Mouse (Mus musculus) hindbrain, embryonic 15.5 days (tissue): ENCODE measurements around the gene Gm26938. TPM values are rescaled to one million over a fixed set of nuclear protein-coding genes. Genes with fewer than 3 reads are reported as not detected.

Experiments used
- ATAC-seq: fragments of 200-750 bp; cut with Nextera tagmentation; 2 replicates; pipeline ENCODE4 v1.8.0; 2017; ENCODE audit warnings: low read depth, moderate number of reproducible peaks, moderate TSS enrichment; ENCODE audit not compliant: low FRiP score
- H3K27ac ChIP-seq: fragments of 300-500 bp; sonication (generic); replicated peaks from 2 replicates; pipeline ENCODE4 v1.5.1; 2015; ENCODE audit warnings: mild to moderate bottlenecking, inconsistent platforms
- H3K27me3 ChIP-seq: fragments of 300-500 bp; sonication (generic); 2 replicates; pipeline ENCODE4 v1.6.1; 2015; ENCODE audit warnings: control low read depth, inconsistent platforms
- H3K36me3 ChIP-seq: fragments of 300-500 bp; sonication (generic); 2 replicates; pipeline ENCODE4 v1.6.1; 2015; ENCODE audit warnings: control low read depth, inconsistent platforms
- H3K4me1 ChIP-seq: fragments of 300-500 bp; sonication (generic); replicated peaks from 2 replicates; pipeline ENCODE4 v1.6.1; 2015; ENCODE audit warnings: control low read depth, inconsistent platforms
- H3K4me2 ChIP-seq: fragments of 300-500 bp; sonication (generic); 2 replicates; pipeline ENCODE4 v1.6.1; 2015; ENCODE audit warnings: moderate library complexity, mild to moderate bottlenecking, inconsistent platforms
- H3K4me3 ChIP-seq: fragments of 300-500 bp; sonication (generic); 2 replicates; pipeline ENCODE4 v1.5.1; 2015; ENCODE audit warnings: mild to moderate bottlenecking, inconsistent platforms
- H3K9ac ChIP-seq: fragments of 300-500 bp; sonication (generic); 2 replicates; pipeline ENCODE4 v1.6.1; 2015; ENCODE audit warnings: inconsistent platforms
- H3K9me3 ChIP-seq: fragments of 300-500 bp; sonication (generic); 2 replicates; pipeline ENCODE4 v1.6.1; 2016; ENCODE audit warnings: control low read depth, inconsistent platforms
- WGBS: fragments of 180-500 bp; shearing (Covaris S2); methylation state at CpG from one replicate; pipeline ENCODE4 v1.1.7; 2015; 5-methylcytosine and 5-hydroxymethylcytosine counted together
- polyA plus RNA-seq: library from polyadenylated mRNA; unstranded; fragments of >200 nt; fragmentation: Nextera tagmentation; extraction: Ambion mirVana; gene quantifications from 2 replicates; pipeline ENCODE4 v1.2.1, GENCODE M21; 2015

Gene Gm26938
- polyA plus RNA-seq, 1 experiment from 2014 or later = not detected

- Histone ChIP-seq H3K36me3 (no peaks in the 10 kb centered on the region), H3K4me1 (peaks cover 37% of the 10 kb centered on the region), H3K4me2 (peak overlapping the region; percentile 95), H3K4me3 (peak overlapping the region; percentile 74), H3K27ac (no peak overlapping the region), H3K9me3 (no peaks in the 10 kb centered on the region), H3K27me3 (0 out of 2 replicates have a peak, but pooled peaks cover 5% of the 10 kb centered on the region), H3K9ac (peak overlapping the region; percentile 47)
- 22% methylated on average over 11 of the region's 11 CpGs for WGBS
- ATAC-seq = no peak
These were observed 33.9 kb downstream of the Gm26938 start for GRCm38 (mm10) chr5:139792159-139792775.

GRCm38 (mm10) chr5:139791227-139792158, 34.7 kb downstream of the Gm26938 start, which contains the start of gene Mafk:
Gene Mafk, plus strand, starts transcription at chr5:139791513.
- H3K36me3 ChIP-seq = no peaks in the 10 kb centered on the region
- peak within 1 kb of the TSS; percentile 95 for H3K4me2 ChIP-seq
- peak; percentile 85 for ATAC-seq
- H3K4me3 ChIP-seq = peak within 1 kb of the TSS; percentile 74
- H3K27ac ChIP-seq = peak within 1 kb of the TSS; percentile 56
- H3K9me3 ChIP-seq = no peaks in the 10 kb centered on the region
- H3K4me1 ChIP-seq = peaks cover 29% of the 10 kb centered on the region
- peak within 1 kb of the TSS; percentile 47 for H3K9ac ChIP-seq
- under 1% methylated on average over 86 of the region's 92 CpGs for WGBS
- H3K27me3 ChIP-seq = 0 out of 2 replicates have a peak, but pooled peaks cover 5% of the 10 kb centered on the region

GRCm38 (mm10) chr5:139789466-139789865, 36.7 kb downstream of the Gm26938 start:
- Histone ChIP-seq H3K27ac (no peak overlapping the region), H3K27me3 (0 out of 2 replicates have a peak, but pooled peaks cover 5% of the 10 kb centered on the region), H3K4me2 (no peak overlapping the region), H3K9me3 (no peaks in the 10 kb centered on the region), H3K4me3 (no peak overlapping the region), H3K9ac (no peak overlapping the region), H3K36me3 (no peaks in the 10 kb centered on the region), H3K4me1 (peaks cover 21% of the 10 kb centered on the region)
- 60% methylated on average over 4 of the region's 4 CpGs for WGBS
- ATAC-seq = no peak

- no peaks in the 10 kb centered on the region for H3K27me3 ChIP-seq
- 85% methylated on average over 8 of the region's 8 CpGs for WGBS
- ATAC-seq = no peak
These were observed 44.8 kb downstream of the Gm26938 start for GRCm38 (mm10) chr5:139781406-139781805.

GRCm38 (mm10) chr5:139776966-139777365, 49.2 kb downstream of the Gm26938 start:
- Histone ChIP-seq H3K27me3 (no peaks in the 10 kb centered on the region), H3K4me2 (no peak overlapping the region), H3K4me3 (no peak overlapping the region), H3K4me1 (peaks cover 12% of the 10 kb centered on the region), H3K36me3 (peaks cover 10% of the 10 kb centered on the region; the same call in 1 of the 2 replicates), H3K27ac (no peak overlapping the region), H3K9me3 (no peaks in the 10 kb centered on the region), H3K9ac (no peak overlapping the region)
- no peak for ATAC-seq
- 78% methylated on average over 5 of the region's 5 CpGs for WGBS

More at GRCm38 (mm10) chr5:139781406-139781805, 44.8 kb downstream of the Gm26938 start:
- Histone ChIP-seq H3K36me3 (no peaks in the 10 kb centered on the region), H3K4me2 (no peak overlapping the region), H3K27ac (no peak overlapping the region), H3K9me3 (no peaks in the 10 kb centered on the region), H3K4me1 (no peaks in the 10 kb centered on the region), H3K4me3 (no peak overlapping the region), H3K9ac (no peak overlapping the region)

GRCm38 (mm10) chr5:139775216-139775926, 50.8 kb downstream of the Gm26938 start, which contains the start of gene Ints1:
Gene Ints1, minus strand, starts transcription at chr5:139775674.
- WGBS = under 1% methylated on average over 55 of the region's 55 CpGs
- peak within 1 kb of the TSS; percentile 60 for H3K27ac ChIP-seq
- peaks cover 25% of the 10 kb centered on the region for H3K36me3 ChIP-seq
- peak within 1 kb of the TSS; percentile 93 for H3K4me2 ChIP-seq
- peak within 1 kb of the TSS; percentile 88 for H3K9ac ChIP-seq
- peak within 1 kb of the TSS; percentile 95 for H3K4me3 ChIP-seq
- peaks cover 12% of the 10 kb centered on the region for H3K4me1 ChIP-seq
- ATAC-seq = peak; percentile 91
- no peaks in the 10 kb centered on the region for H3K27me3 ChIP-seq
- no peaks in the 10 kb centered on the region for H3K9me3 ChIP-seq

GRCm38 (mm10) chr5:139768216-139768615, 58.0 kb downstream of the Gm26938 start:
- WGBS = 94% methylated on average over 8 of the region's 8 CpGs
- no peak overlapping the region for H3K9ac ChIP-seq
- no peak for ATAC-seq

GRCm38 (mm10) chr5:139764296-139764695, 61.9 kb downstream of the Gm26938 start:
- Histone ChIP-seq H3K36me3 (peaks cover 93% of the 10 kb centered on the region), H3K27me3 (no peaks in the 10 kb centered on the region), H3K27ac (no peak overlapping the region), H3K4me2 (no peak overlapping the region), H3K4me1 (no peaks in the 10 kb centered on the region), H3K9me3 (no peaks in the 10 kb centered on the region), H3K4me3 (no peak overlapping the region), H3K9ac (no peak overlapping the region)
- no peak for ATAC-seq
- WGBS = 72% methylated on average over 11 of the region's 11 CpGs

More at GRCm38 (mm10) chr5:139768216-139768615, 58.0 kb downstream of the Gm26938 start:
- Histone ChIP-seq H3K9me3 (no peaks in the 10 kb centered on the region), H3K27ac (no peak overlapping the region), H3K4me2 (no peak overlapping the region), H3K27me3 (no peaks in the 10 kb centered on the region), H3K4me1 (no peaks in the 10 kb centered on the region), H3K36me3 (peaks cover 90% of the 10 kb centered on the region), H3K4me3 (no peak overlapping the region)

GRCm38 (mm10) chr5:139758096-139758495, 68.1 kb downstream of the Gm26938 start:
- no peak overlapping the region for H3K4me2 ChIP-seq
- no peaks in the 10 kb centered on the region for H3K27me3 ChIP-seq
- no peak overlapping the region for H3K27ac ChIP-seq
- H3K9me3 ChIP-seq = no peaks in the 10 kb centered on the region
- no peaks in the 10 kb centered on the region for H3K4me1 ChIP-seq
- H3K9ac ChIP-seq = no peak overlapping the region
- ATAC-seq = no peak
- 90% methylated on average over 16 of the region's 16 CpGs for WGBS
- H3K4me3 ChIP-seq = no peak overlapping the region
- peaks cover 84% of the 10 kb centered on the region for H3K36me3 ChIP-seq
